Mouse (Mus musculus) kidney, embryonic 16.5 days (tissue): ENCODE data around the gene Stk38. TPM values are rescaled to one million over a fixed set of nuclear protein-coding genes. Genes with fewer than 3 reads are reported as not detected.
"Not testable (repeated sequence)": the region's sequence is repeated elsewhere in the genome, so short reads cannot be mapped to it uniquely, and the experiment has no call there.

Experiments
- ATAC-seq: fragments of 200-750 bp; cut with Nextera tagmentation; 2 replicates; pipeline ENCODE4 v1.8.0; 2017; ENCODE audit warnings: moderate TSS enrichment; ENCODE audit not compliant: low FRiP score, low TSS enrichment
- H3K27ac ChIP-seq: fragments of 300-500 bp; sonication (generic); 2 replicates; pipeline ENCODE4 v1.5.1; 2014; ENCODE audit warnings: low read length
- H3K27me3 ChIP-seq: fragments of 300-500 bp; sonication (generic); 2 replicates; pipeline ENCODE4 v1.6.1; 2014; ENCODE audit warnings: low read length, control low read depth, mixed read lengths; ENCODE audit not compliant: insufficient read depth
- H3K36me3 ChIP-seq: fragments of 300-500 bp; sonication (generic); 2 replicates; pipeline ENCODE4 v1.6.1; 2014; ENCODE audit warnings: low read length, control low read depth, mixed read lengths; ENCODE audit not compliant: insufficient read depth
- H3K4me1 ChIP-seq: fragments of 300-500 bp; sonication (generic); 2 replicates; pipeline ENCODE4 v1.6.1; 2014; ENCODE audit warnings: low read length, control low read depth, mixed read lengths; ENCODE audit not compliant: insufficient read depth
- H3K4me2 ChIP-seq: fragments of 300-500 bp; sonication (generic); replicated peaks from 2 replicates; pipeline ENCODE4 v1.6.1; 2014; ENCODE audit warnings: low read depth, low read length
- H3K4me3 ChIP-seq: fragments of 300-500 bp; sonication (generic); 2 replicates; pipeline ENCODE4 v1.5.1; 2014; ENCODE audit warnings: mild to moderate bottlenecking, low read length
- H3K9ac ChIP-seq: fragments of 300-500 bp; sonication (generic); replicated peaks from 2 replicates; pipeline ENCODE4 v1.6.1; 2014; ENCODE audit warnings: low read length
- H3K9me3 ChIP-seq: fragments of 300-500 bp; sonication (generic); 2 replicates; pipeline ENCODE4 v1.6.1; 2016; ENCODE audit warnings: low read length, control low read depth
- WGBS: fragments of 180-500 bp; shearing (Covaris S2); extraction: QIAGEN DNeasy Blood & Tissue Kit; methylation state at CpG from one replicate; pipeline ENCODE4 v1.1.7; 2014; 5-methylcytosine and 5-hydroxymethylcytosine counted together
- polyA plus RNA-seq: library from polyadenylated mRNA; unstranded; fragments of >200 nt; fragmentation: Nextera tagmentation; extraction: Ambion mirVana; gene quantifications from 2 replicates; pipeline ENCODE4 v1.2.1, GENCODE M21; 2015

Gene Stk38
- polyA plus RNA-seq, 1 experiment from 2014 or later, result 106 TPM

DNA sequence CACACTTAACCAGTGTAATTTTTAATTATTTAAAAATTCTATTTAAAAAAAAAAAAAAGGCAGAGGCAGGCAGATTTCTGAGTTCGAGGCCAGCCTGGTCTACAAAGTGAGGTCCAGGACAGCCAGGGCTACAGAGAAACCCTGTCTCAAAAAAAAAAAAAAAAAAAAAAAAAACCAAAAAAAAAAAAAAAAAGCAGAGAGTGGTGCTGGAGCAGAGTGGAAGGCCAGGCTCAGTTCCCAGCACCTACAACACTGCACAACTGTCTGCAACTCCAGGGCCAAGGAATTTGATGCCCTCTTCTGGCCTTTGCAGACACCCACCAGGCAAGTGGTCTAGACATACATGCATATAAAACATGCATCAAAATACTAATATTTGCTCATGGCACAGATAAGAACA is 14.8 kb downstream of the Stk38 start:
- not testable (repeated sequence) for H3K4me1 ChIP-seq, H3K9me3 ChIP-seq, ATAC-seq, H3K27me3 ChIP-seq, H3K27ac ChIP-seq, H3K4me3 ChIP-seq, H3K9ac ChIP-seq, H3K4me2 ChIP-seq
- WGBS, result 100% methylated on average over 1 of the region's 1 CpGs
- H3K36me3 ChIP-seq, result peaks cover 39% of the 10 kb centered on the region

DNA sequence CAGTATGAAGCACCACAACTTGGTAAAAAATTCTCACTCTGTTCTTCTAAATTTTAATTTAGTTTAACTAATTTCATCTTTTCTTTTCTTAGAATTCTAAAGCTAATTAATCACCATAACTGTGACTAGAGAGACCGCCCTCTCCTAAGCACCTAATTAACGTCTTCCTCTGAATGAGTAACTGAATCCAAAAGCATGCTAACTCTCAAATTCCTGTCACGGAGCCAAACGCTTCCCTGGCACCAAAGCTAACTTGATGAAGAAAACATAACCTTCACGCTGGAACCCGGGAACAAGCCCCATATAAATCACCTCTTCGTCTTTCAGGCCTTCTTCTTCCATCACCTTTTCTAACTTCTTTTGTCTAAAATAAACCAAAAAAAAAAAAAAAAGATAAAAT is 15.7 kb downstream of the Stk38 start:
- H3K27me3 ChIP-seq, result no peaks in the 10 kb centered on the region
- no peak overlapping the region for H3K9ac ChIP-seq
- no peaks in the 10 kb centered on the region for H3K4me1 ChIP-seq
- no peak overlapping the region for H3K4me3 ChIP-seq
- H3K27ac ChIP-seq, result no peak overlapping the region
- no peak for ATAC-seq
- H3K4me2 ChIP-seq, result no peak overlapping the region
- peaks cover 43% of the 10 kb centered on the region for H3K36me3 ChIP-seq
- H3K9me3 ChIP-seq, result no peaks in the 10 kb centered on the region
- 38% methylated on average over 7 of the region's 7 CpGs for WGBS

DNA sequence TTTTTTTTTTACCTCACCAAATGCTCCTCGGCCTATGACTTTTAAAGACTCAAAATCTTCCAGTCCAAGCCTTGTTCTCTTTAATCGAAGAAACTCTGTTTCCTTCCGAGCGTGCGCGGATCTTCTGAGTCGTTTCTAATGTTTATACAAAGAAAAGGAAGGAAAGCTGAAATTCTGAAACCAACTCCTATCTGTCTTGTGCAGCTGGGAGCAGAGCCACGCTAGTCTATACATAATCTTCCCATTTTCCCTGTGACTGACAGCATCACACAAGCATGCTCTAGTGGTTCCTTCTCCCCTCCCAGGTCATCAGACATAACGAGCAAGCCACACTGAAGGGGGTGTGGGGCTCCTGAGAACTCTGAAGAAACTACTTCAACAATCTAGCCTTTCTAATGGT is 16.5 kb downstream of the Stk38 start:
- H3K4me3 ChIP-seq, result no peak overlapping the region
- ATAC-seq, result no peak
- H3K9ac ChIP-seq, result no peak overlapping the region

DNA sequence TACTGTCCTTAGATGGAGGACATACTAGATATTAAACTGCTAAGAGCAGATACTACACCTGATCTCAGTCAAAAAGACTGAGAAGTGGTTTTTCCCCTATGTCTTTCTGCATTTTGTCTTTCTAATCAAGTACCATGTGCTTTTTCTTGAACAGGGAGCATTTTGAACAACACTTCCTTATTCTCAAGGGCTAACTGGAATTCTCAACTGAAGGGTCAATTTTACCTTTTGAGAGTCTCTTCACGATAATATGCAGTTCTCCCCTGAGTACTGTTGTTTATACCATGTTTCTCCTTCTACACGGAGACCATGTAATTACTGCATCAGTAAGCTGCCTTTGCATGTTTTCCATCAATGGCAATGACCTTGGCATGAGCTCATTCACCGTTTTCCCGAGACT is 17.7 kb downstream of the Stk38 start:
- no peaks in the 10 kb centered on the region for H3K27me3 ChIP-seq
- no peaks in the 10 kb centered on the region for H3K9me3 ChIP-seq
- no peak overlapping the region for H3K4me2 ChIP-seq
- H3K4me1 ChIP-seq, result no peaks in the 10 kb centered on the region
- H3K27ac ChIP-seq, result no peak overlapping the region
- ATAC-seq, result no peak
- H3K4me3 ChIP-seq, result no peak overlapping the region
- WGBS, result 82% methylated on average over 4 of the region's 4 CpGs
- peaks cover 59% of the 10 kb centered on the region for H3K36me3 ChIP-seq
- no peak overlapping the region for H3K9ac ChIP-seq

More for the DNA sequence above, 16.5 kb downstream of the Stk38 start:
- H3K27me3 ChIP-seq, result no peaks in the 10 kb centered on the region
- H3K27ac ChIP-seq, result no peak overlapping the region
- peaks cover 51% of the 10 kb centered on the region for H3K36me3 ChIP-seq
- no peaks in the 10 kb centered on the region for H3K9me3 ChIP-seq
- H3K4me2 ChIP-seq, result no peak overlapping the region
- WGBS, result 82% methylated on average over 9 of the region's 9 CpGs
- no peaks in the 10 kb centered on the region for H3K4me1 ChIP-seq

DNA sequence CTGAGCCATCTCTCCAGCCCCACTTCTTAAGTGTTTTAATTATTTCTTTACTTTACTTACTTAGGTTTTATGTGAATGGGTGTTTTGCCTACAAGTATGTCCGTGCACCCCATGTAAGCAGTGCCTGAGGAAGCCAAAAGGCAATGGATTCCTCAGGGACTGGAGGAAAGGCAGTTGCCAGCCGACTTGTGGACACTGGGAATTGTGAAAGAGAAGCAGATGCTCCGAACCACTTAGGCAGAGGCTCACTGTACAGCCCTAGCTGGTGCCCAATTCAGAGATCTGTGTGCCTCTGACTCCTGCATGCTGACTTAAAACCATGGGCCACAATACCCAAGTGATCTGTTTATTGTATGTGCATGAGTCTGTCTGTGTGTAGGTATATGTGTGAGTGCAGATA is 18.8 kb downstream of the Stk38 start:
- no peak overlapping the region for H3K4me3 ChIP-seq
- ATAC-seq, result no peak
- no peaks in the 10 kb centered on the region for H3K27me3 ChIP-seq
- H3K27ac ChIP-seq, result no peak overlapping the region
- H3K4me1 ChIP-seq, result no peaks in the 10 kb centered on the region
- WGBS, result 86% methylated on average over 3 of the region's 3 CpGs
- H3K9ac ChIP-seq, result no peak overlapping the region
- no peak overlapping the region for H3K4me2 ChIP-seq
- no peaks in the 10 kb centered on the region for H3K9me3 ChIP-seq
- peaks cover 62% of the 10 kb centered on the region for H3K36me3 ChIP-seq

DNA sequence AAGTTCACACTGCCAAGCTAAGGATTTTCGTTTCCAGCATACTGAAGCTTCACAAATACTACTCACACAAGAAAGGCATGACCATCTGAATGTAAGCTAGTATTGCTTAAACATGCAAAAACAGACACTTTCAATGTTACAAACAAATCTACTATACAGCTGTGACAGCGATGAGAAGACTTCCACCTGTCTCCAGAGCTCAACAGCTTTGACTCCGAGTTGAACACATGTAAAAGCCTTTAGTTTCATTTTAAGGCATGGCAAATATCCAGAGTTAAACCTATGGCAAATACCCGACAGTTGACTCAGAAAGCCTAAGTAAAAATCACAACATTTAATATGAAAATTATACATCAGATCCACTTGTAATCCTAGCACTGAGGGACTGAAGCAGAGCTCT is 19.5 kb downstream of the Stk38 start:
- Histone ChIP-seq H3K4me1 (no peaks in the 10 kb centered on the region), H3K4me2 (no peak overlapping the region), H3K9ac (no peak overlapping the region), H3K9me3 (no peaks in the 10 kb centered on the region), H3K27me3 (no peaks in the 10 kb centered on the region), H3K27ac (no peak overlapping the region), H3K4me3 (no peak overlapping the region), H3K36me3 (peaks cover 65% of the 10 kb centered on the region)
- 85% methylated on average over 4 of the region's 4 CpGs for WGBS
- ATAC-seq, result no peak

DNA sequence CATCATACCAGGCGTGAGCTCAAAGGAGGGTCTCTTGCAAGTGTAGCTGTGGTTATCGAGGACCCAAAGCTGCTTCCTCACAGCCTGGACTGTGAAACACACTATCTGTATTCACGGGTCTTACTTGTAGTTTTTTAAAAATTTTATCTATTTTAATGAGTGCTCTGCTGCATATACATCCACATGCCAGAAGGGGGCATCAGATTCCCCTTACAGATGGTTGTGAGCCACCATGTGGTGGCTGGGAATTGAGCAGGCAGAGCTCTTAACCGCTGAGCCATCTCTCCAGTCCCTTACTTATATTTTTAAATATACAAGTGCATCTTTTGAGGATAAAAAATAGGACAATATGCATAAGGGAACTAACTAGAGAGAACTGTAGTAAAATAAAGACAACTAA is 20.1 kb downstream of the Stk38 start:
- ATAC-seq, result no peak
- WGBS, result 75% methylated on average over 4 of the region's 4 CpGs
- H3K9me3 ChIP-seq, result no peaks in the 10 kb centered on the region
- 0 out of 2 replicates have a peak, but pooled peaks cover 5% of the 10 kb centered on the region for H3K4me1 ChIP-seq
- H3K4me3 ChIP-seq, result no peak overlapping the region
- H3K27me3 ChIP-seq, result no peaks in the 10 kb centered on the region
- H3K9ac ChIP-seq, result no peak overlapping the region
- no peak overlapping the region for H3K4me2 ChIP-seq
- peaks cover 65% of the 10 kb centered on the region for H3K36me3 ChIP-seq
- no peak overlapping the region for H3K27ac ChIP-seq

DNA sequence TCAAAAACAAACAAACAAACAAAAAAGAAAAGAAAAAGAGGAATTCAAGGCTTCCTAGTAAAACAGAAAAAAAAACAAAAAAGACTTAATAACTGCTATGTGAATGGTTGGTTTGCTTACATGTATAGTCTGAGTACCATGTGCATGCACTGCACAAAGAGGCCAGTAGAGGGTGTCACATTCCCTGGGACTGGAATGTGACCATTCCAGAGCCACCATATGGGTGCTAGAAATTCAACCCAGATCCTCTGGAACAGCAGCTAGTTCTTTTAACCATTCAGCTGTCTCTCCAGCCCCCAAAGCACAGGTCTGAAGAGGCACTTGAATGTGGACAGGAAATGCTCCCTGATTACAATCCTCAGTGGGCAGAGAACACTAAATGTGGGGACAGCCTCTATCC is 21.0 kb downstream of the Stk38 start:
- Histone ChIP-seq H3K9ac (no peak overlapping the region), H3K27ac (no peak overlapping the region), H3K4me2 (no peak overlapping the region), H3K36me3 (peaks cover 66% of the 10 kb centered on the region), H3K4me3 (no peak overlapping the region), H3K4me1 (0 out of 2 replicates have a peak, but pooled peaks cover 6% of the 10 kb centered on the region), H3K27me3 (no peaks in the 10 kb centered on the region), H3K9me3 (no peaks in the 10 kb centered on the region)
- no peak for ATAC-seq

DNA sequence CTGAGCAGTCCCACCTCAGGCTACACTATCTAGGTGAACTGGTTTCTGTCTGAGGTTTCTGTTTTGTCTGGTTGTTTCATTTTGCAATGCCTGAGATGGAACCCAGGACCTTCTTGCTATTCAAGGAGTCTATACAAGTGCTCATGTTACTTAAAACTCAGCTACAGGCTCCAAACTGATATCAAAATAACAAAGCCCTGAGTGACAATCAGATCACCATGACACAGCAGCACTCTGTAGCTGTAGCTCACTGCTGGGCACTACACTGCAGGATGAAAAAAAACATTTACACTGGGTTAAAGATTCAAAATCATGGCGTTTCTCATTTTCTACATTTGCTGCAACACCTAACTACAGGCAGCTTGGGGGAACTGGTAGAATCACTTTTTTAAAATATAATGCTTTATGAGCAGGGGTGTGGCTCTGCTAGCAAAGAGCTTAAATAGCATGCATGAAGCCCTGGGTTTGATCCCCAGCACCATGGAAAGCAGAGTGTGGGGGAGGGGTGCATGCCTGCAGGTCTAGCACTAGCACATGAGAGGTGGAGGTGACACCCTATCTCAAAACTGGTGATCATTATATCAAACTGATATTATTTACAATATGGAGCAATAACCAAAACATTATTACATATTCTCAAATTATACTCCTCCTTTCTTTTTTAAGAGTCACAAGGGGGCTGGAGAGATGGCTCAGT is 22.9 kb downstream of the Stk38 start:
- peaks cover 63% of the 10 kb centered on the region for H3K36me3 ChIP-seq
- no peaks in the 10 kb centered on the region for H3K27me3 ChIP-seq
- WGBS, result 83% methylated on average over 1 of the region's 1 CpGs
- no peak overlapping the region for H3K4me3 ChIP-seq
- H3K9me3 ChIP-seq, result no peaks in the 10 kb centered on the region
- no peak overlapping the region for H3K27ac ChIP-seq
- ATAC-seq, result no peak
- no peak overlapping the region for H3K4me2 ChIP-seq
- H3K4me1 ChIP-seq, result 0 out of 2 replicates have a peak, but pooled peaks cover 6% of the 10 kb centered on the region
- no peak overlapping the region for H3K9ac ChIP-seq

DNA sequence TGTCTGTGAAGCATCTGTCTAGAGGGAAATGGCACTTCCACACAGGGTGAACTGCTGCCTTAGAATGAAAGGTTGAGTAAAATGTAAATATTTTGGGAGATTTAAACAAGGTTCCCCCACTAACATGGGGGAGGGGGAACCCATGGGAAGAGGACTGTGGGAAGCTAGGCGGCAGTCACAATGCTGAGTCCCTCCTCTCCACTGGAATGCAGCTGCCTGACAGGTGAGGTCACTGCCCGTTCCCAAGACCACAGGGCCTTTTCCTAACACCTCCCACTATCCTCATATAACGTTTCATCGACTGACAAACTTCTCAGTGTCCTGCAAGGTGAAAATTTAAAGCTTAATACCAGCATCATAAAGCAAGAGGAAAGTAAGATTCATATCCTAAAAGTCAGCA is 25.2 kb downstream of the Stk38 start:
- Histone ChIP-seq H3K9me3 (no peaks in the 10 kb centered on the region), H3K4me3 (no peak overlapping the region), H3K27ac (no peak overlapping the region), H3K9ac (no peak overlapping the region), H3K4me2 (no peak overlapping the region), H3K36me3 (peaks cover 61% of the 10 kb centered on the region), H3K27me3 (no peaks in the 10 kb centered on the region), H3K4me1 (0 out of 2 replicates have a peak, but pooled peaks cover 6% of the 10 kb centered on the region)
- ATAC-seq, result no peak
- WGBS, result 25% methylated on average over 4 of the region's 4 CpGs
